Mouse (Mus musculus) C2C12 (cell line): ENCODE measurements around the gene Gna13.

Source experiments
- CEBPB ChIP-seq: IDR thresholded peaks from one replicate; pipeline ENCODE4 v1.6.1; 2011; ENCODE audit warnings: low read depth, mild to moderate bottlenecking, control low read depth, moderate library complexity
- CTCF ChIP-seq: IDR thresholded peaks from one replicate; pipeline ENCODE4 v1.5.1; 2011; ENCODE audit not compliant: control insufficient read depth, insufficient read depth, insufficient read length
- FOSL1 ChIP-seq: IDR thresholded peaks from one replicate; pipeline ENCODE4 v1.8.0; 2011; ENCODE audit warnings: mild to moderate bottlenecking, low read length; ENCODE audit not compliant: poor library complexity, insufficient read depth, severe bottlenecking
- MYOG ChIP-seq: IDR thresholded peaks from one replicate; pipeline ENCODE4 v1.6.1; 2011; ENCODE audit not compliant: control insufficient read depth, insufficient read length; ENCODE audit errors: extremely low read depth
- USF1 ChIP-seq: IDR thresholded peaks from one replicate; pipeline ENCODE4 v1.6.1; 2011; ENCODE audit warnings: low read depth, mild to moderate bottlenecking, control low read depth, moderate library complexity

DNA sequence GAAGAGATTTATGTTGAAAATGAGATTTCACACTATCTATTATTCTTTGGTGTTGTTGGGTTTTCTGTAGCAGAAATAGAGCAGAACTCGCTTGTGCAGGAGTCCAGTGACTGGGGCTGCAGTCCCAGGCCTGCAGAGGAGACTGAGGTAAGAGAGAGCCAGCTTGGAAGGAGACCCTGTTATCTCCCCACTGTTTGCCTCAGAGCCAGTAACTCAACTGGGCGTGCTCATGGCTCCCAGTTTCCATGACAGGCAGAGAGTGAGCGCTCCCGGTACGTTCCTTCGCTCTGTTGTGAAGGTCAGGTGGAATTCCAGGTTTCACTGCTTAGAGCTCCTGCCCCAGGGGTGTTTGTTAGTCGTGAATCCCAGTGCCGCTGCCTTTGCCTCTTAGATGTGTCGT, 30.0 kb downstream of the Gna13 start:
- TF ChIP-seq CTCF (no peak), USF1 (no peak), MYOG (no peak), FOSL1 (no peak), CEBPB (no peak)
